Mouse (Mus musculus) MEL-GATA-1-ER (cell line): ENCODE results near the gene Apoa4.

Experiments used
- DNase-seq: peaks from one replicate; pipeline ENCODE4 v3.0.0-alpha.2; 2012; ENCODE audit warnings: low read depth; ENCODE audit errors: extremely low read depth

Gene Apoa4

DNA sequence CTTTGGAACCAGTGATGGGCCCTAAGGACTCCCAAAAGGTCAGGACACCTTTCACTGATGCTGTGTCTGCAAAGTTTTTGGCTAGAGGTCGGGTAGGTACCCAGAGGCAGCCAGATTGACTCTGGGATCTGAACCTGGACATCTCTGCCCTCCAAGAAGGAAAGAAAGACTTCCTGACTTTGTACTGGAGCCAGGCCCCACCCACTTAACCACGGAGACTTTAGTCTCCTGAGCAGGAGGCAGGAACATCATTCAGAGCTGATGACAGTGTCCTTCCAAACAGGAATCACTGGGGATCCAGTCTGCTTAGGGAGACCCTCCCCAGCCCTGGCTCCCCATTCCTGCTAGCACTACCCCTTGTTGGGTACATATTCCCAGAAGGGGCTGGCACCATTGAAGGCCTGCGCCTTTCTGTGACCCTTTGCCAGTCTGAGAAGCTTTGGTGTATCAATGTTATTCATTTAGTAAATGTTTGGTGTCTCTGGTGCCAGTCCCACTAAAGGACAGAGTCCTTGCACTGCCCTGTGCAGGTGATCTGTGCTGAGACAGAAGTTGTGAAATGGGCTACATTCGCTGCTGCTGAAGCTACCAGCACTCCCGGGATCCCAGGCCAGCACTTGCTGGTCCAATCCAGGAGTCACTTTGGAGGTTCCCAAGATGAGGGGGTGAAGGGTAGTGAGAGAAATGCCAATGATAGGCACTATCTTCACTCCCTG, 15.4 kb upstream of the Apoa4 start:
- no peak for DNase-seq

- no peak for DNase-seq
These were observed 13.4 kb upstream of the Apoa4 start for GRCm38 (mm10) chr9:46227064-46227614.

DNA sequence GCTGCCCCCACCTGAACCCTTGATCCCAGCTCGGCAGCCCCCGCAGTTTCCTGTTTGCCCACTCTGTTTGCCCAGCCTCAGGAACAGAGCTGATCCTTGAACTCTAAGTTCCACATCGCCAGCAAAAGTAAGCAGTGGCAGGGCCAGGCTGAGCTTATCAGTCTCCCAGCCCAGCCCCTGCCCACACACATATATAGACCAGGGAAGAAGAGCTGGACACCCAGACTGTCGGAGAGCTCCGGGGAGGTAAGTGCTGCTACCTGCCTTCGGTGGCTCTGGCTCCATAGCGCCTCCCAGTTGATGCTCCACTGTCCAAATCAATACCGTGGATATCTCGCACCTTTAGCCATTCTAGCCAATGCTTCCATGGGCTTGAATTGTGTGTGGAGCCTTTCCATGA, 12.0 kb upstream of the Apoa4 start, which contains the start of gene Apoa1:
Gene Apoa1 (plus strand): TSS at position 90 of the 400 bp plus-strand sequence.
- no peak for DNase-seq

DNA sequence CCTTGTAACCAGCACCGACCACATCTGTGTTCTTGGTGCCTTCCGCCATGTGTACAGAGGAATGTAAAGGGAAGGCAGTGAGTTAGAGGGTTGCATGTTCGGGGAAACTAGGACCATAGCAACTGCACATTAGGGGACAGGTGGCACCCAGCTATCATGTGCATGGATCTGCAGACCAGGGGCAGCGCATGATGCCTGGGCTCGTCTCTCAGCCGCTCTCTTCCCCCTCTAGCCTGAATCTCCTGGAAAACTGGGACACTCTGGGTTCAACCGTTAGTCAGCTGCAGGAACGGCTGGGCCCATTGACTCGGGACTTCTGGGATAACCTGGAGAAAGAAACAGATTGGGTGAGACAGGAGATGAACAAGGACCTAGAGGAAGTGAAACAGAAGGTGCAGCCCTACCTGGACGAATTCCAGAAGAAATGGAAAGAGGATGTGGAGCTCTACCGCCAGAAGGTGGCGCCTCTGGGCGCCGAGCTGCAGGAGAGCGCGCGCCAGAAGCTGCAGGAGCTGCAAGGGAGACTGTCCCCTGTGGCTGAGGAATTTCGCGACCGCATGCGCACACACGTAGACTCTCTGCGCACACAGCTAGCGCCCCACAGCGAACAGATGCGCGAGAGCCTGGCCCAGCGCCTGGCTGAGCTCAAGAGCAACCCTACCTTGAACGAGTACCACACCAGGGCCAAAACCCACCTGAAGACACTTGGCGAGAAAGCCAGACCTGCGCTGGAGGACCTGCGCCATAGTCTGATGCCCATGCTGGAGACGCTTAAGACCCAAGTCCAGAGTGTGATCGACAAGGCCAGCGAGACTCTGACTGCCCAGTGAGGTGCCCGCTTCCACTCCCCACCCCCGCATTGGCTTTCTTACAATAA, 10.7 kb upstream of the Apoa4 start:
- DNase-seq, result peak; percentile 73

DNA sequence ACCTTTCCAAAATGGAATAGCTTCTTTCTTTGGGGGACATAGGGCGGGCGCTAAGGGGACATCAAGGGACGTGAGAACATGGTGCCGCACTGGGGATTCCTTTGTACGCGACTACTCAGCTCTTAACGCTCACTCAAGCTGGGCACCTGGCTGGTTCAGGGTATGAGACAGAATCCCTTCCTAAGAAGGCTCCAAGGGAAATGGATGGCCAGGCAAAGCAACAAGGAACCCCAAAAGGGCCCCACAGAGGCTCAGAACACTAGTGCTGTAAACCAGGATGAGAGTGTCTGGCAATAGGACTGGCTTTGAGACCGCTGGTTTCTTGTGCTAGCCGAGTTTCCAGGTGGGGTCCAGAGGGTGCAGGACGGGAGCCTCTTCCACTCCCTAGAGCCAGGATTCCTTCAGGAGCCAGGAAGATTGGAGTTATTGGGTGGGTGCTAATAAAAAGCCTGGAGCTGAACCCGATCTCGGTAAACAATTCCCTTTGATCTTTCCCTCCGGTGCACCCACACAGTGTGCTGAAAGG, 10.0 kb upstream of the Apoa4 start:
- no peak for DNase-seq

DNA sequence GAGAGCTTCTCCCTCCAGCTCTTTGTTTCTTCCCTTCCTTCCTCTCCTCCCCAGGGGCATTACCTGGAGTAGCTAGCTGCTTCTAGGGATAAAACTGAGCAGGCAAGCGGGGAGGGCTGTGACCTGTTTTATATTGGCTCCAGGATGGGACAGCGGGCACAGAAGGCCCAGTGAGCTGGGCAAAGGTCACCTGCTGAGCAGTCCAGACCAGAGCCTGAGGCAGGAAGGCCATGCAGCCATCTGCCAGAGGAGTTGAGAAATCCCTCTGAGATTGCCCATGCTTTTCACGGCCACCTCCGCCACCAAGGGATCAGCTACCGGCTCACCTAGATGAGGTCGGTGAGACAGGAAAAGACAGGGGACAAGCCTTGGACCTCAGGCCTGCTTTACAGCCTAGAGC, 5.3 kb upstream of the Apoa4 start:
- DNase-seq, result no peak

GRCm38 (mm10) chr9:46235596-46235648, 5.1 kb upstream of the Apoa4 start, which contains the start of gene Apoc3:
Gene Apoc3, minus strand, starts transcription at chr9:46235636.
- no peak for DNase-seq

DNA sequence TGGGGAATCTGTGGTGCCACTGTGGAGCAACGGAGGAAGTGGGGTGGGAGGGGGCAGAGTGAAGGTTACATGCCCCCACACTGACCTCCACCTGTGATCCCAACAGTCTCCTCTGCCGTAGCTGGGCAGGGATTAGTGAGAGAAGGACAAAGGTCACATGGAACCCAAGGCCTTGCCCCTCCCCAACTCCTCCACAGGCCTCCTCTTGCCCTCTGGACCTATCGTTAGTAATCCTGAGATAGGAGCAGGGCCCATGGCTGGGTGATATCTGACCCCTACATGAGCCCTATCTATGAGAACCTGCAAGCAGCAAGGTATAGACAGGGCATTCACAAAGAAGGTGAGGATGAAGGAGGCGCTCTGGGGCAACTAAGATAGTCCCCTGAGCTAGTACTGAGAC, 4.8 kb upstream of the Apoa4 start:
- DNase-seq, result no peak

GRCm38 (mm10) chr9:46238850-46239249, 1.6 kb upstream of the Apoa4 start:
- DNase-seq, result no peak

DNA sequence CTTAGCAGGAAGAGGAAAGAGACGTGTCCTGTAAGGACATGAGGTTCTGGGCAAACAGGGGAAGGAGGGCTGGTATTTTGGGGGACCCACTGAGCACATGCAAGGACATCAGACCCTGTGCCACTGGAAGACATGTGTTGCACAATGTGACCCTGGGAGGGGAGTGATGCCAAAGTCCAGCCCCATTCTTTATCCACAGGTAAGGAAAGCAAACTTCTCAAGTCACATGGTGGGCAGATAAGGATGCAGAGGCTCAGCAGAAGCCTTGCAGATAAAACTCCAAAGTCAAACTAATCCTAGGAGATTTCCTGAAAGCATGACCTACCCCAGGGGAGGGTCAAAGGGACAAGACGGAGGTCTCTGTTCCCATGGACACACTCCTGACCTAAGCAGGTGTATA, 1.3 kb downstream of the Apoa4 start:
- DNase-seq, result no peak

DNA sequence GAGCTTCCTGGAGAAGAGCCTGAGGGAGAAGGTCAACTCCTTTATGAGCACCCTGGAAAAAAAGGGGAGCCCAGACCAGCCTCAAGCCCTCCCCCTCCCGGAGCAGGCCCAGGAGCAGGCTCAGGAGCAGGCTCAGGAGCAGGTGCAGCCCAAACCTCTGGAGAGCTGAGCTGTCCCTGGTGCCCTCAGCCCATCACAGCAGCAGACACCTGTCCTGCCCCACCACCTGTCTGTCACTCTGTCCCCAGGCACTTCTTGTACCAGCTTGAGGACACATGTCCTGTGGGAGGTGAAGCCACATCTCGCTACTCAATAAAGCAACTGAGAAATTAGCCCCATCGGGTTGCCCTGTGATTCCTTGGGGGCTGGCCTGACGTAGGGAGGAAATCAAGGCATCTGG, 2.6 kb downstream of the Apoa4 start:
- DNase-seq, result no peak

DNA sequence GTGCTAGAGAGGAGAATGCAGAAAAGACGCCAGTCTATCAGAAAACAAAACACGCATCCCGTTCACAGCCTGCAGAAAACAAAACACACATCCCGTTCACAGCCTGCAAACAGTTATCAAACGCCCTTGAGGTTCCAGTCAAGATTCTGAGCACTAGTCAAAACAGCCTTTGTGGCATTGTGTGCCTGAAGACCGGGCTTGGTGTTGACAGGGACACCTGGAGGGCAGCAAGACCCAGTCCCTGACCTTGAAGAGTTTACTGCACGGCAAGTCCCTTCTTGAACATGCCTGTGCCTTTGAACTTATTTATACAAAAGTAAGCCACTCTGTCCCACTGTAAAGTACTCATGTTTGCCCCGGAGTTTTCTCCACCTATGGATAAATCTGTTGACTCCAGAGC, 3.1 kb downstream of the Apoa4 start:
- DNase-seq, result no peak

DNA sequence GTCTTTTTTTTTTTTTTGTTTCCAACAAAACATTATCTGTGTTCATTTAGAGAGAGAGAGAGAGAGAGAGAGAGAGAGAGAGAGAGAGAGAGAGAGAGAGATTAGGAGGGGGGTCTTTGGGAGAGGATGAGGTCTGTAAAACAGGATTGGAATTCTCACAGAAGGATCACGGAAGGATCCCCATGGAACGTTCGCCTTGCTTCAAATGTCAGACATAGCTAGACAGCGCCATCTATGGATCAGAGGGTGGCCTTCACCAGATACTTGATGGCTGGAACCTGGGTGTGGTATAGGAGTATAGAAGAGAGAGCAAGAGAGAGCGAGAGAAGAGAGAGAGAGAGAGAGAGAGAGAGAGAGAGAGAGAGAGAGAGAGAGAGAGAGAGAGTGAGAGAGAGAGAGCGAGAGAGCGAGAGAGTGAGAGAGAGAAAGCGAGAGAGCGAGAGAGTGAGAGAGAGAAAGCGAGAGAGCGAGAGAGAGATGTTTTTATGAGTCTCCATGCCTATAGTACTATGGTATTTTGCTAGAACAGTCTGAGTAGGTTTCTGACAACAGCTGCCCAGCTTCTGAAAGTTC, 6.3 kb downstream of the Apoa4 start:
- peak; percentile 71 for DNase-seq

DNA sequence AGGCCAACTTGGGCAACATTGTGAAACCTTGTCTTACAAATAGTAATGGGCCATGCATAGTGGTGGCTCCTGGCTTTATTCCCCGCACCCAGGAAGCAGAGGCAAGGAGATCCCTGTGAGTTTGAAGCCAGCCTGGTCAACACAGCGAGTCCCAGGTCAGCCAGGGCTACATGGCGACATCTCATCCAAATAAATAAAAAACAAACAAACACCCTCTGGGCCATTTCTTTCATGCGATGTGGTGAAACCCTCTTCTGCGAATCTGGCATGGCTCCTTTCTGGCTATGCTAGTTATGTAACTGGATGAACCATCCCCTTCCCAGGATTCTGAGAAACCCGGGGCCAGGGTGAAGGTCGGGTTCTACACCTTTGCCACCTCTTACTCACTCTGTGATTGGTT, 15.7 kb downstream of the Apoa4 start:
- no peak for DNase-seq

GRCm38 (mm10) chr9:46256658-46257385, 16.3 kb downstream of the Apoa4 start:
- no peak for DNase-seq

DNA sequence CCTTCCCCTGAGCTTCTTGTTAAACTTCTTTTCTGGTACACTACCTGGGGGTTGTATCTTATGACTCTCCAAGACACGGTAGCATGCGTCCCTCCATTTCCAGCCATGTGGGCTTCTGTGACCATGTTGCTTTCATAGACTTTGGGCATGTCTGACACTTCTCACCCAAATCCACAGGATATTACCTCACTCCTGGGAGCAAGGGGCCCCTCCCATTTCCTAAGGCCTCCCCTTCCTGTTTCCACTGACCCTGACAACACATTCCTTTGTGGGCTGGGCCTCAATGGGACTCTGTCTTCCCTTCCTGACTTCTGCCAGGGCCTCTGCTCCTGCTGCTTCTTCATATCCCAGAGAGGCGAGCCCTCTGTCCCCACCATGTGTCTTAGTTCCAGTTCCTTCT, 17.1 kb downstream of the Apoa4 start:
- DNase-seq, result no peak

DNA sequence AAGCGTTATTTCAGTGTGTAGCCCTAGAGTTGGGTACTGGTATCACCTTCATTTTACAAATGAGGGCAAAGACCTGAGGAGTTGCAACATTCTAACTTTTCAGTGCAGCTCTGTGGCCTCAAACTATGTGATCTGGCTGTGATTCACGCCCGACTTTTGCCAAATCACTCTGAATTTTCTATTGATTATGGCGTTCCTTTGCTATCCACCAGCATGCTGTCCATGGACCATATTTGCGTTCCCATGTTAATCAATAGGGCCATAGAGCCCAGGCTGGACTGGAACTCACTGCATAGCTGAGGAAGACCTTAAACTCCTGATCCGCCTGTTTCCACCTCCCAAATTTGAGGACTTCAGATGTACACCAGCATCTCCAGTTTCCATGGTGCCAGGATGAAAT, 18.6 kb downstream of the Apoa4 start:
- DNase-seq, result no peak

GRCm38 (mm10) chr9:46261131-46261530, 20.6 kb downstream of the Apoa4 start:
- no peak for DNase-seq

GRCm38 (mm10) chr9:46268343-46268873, 27.9 kb downstream of the Apoa4 start, which contains the start of gene Apoa5:
Gene Apoa5, plus strand, starts transcription at chr9:46268633.
- DNase-seq, result no peak

DNA sequence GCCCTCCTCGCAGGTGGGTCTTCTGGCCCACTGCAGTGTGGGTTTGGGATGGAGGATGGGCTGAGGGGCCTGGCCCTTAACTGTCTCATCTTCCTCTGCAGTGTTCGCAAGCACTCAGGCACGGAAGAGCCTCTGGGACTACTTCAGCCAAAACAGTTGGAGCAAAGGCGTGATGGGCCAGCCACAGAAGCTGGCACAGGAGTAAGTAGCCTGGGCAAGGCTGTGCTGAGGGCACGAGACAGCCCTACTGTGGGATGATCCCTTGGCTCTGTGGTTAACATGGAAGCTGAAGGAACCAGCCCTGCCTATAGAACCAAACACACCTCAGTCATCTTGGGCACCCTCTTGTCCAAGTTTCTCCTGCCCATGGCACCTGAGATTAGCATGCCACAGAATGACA, 28.6 kb downstream of the Apoa4 start:
- no peak for DNase-seq

GRCm38 (mm10) chr9:46270782-46271181, 30.3 kb downstream of the Apoa4 start:
- DNase-seq, result no peak
